In genomic region chr3:98042301-98042700, GRCm38 (mm10) we compare ENCODE assay signal across 8 mouse cellular contexts. TPM values are rescaled to one million over a fixed set of nuclear protein-coding genes. Genes with fewer than 3 reads are reported as not detected.
DNase-seq lines count a peak whose midpoint lies in the region; ATAC-seq and TF ChIP-seq lines count a peak whose summit lies in the region.

No protein-coding gene starts in this region.

- 52% methylated on average over 6 of the region's 6 CpGs for WGBS in intestine, embryonic 16.5 days
- WGBS in stomach, postnatal 0 days, result 44% methylated on average over 6 of the region's 6 CpGs

- H3K4me3 ChIP-seq in gastrocnemius, adult 2 months, result peak overlapping the region; percentile 67
- H3K4me3 ChIP-seq in testis, adult 2 months (ENCODE audit: control insufficient read depth, low read depth, low read length), result no peak overlapping the region
- no peak overlapping the region for H3K4me3 ChIP-seq in intestine, embryonic 16.5 days (ENCODE audit: low read length)
- H3K4me3 ChIP-seq in stomach, postnatal 0 days (ENCODE audit: low read depth, low read length), result peak overlapping the region; percentile 15; the same call in 1 of the 2 replicates

- peak; percentile 50 for DNase-seq in gastrocnemius, adult 2 months
- DNase-seq in gastrocnemius, adult 8-10 months (ENCODE audit: low spot score in 2 of 2), result no peak
- no peak for DNase-seq in testis, postnatal 14 days (ENCODE audit: low spot score)
- DNase-seq in stomach, postnatal 0 days (ENCODE audit: low spot score), result no peak
- no peak for DNase-seq in embryo, embryonic 10 days (ENCODE audit: low spot score)
- no peak for DNase-seq in embryo, embryonic 9.5 days (ENCODE audit: extremely low spot score)

- TF ChIP-seq EP300 in stomach, postnatal 0 days (optimal IDR thresholded peaks at IDR 0.05), result no peak

- no peaks in the 10 kb centered on the region for H3K36me3 ChIP-seq in testis, adult 2 months (ENCODE audit: control insufficient read depth, insufficient read depth, low read length)
- H3K36me3 ChIP-seq in intestine, embryonic 16.5 days (ENCODE audit: control insufficient read depth, insufficient read depth, low read length), result no peaks in the 10 kb centered on the region
- H3K36me3 ChIP-seq in stomach, postnatal 0 days (ENCODE audit: control insufficient read depth, insufficient read depth, low read length), result no peaks in the 10 kb centered on the region

- 0 out of 2 replicates have a peak overlapping the region, but pooled peaks have one; percentile 11 for H3K9ac ChIP-seq in intestine, embryonic 16.5 days (ENCODE audit: low read depth, low read length)
- 0 out of 2 replicates have a peak overlapping the region, but pooled peaks have one; percentile 31 for H3K9ac ChIP-seq in stomach, postnatal 0 days (ENCODE audit: low read length)

- no peaks in the 10 kb centered on the region for H3K9me3 ChIP-seq in intestine, embryonic 16.5 days (ENCODE audit: control insufficient read depth, low read length)
- H3K9me3 ChIP-seq in stomach, postnatal 0 days (ENCODE audit: control insufficient read depth, low read length), result no peaks in the 10 kb centered on the region

- intact Hi-C loops in gastrocnemius, adult 2 months (cut with DNase I), result loop anchor here (5.0 kb wide), 1 partner anchor 115 kb away; no protein-coding TSS in a partner anchor

- TF ChIP-seq POLR2A in testis, adult 2 months (IDR thresholded peaks at IDR 0.05; ENCODE audit: control insufficient read depth, low read depth, low read length), result no peak

- peaks cover 8% of the 10 kb centered on the region for H3K4me1 ChIP-seq in testis, adult 2 months (ENCODE audit: control insufficient read depth, insufficient read depth, low read length)
- H3K4me1 ChIP-seq in intestine, embryonic 16.5 days (ENCODE audit: control insufficient read depth, insufficient read depth, low read length), result peaks cover 60% of the 10 kb centered on the region
- peaks cover 6% of the 10 kb centered on the region; the same call in 1 of the 2 replicates for H3K4me1 ChIP-seq in stomach, postnatal 0 days (replicated peaks; ENCODE audit: control insufficient read depth, insufficient read depth)

- peak overlapping the region; percentile 87 for H3K27ac ChIP-seq in gastrocnemius, adult 2 months
- peak overlapping the region; percentile 72 for H3K27ac ChIP-seq in testis, adult 2 months (ENCODE audit: control insufficient read depth, insufficient read depth, low read depth, low read length)
- H3K27ac ChIP-seq in intestine, embryonic 16.5 days (ENCODE audit: low read length), result peak overlapping the region; percentile 60
- H3K27ac ChIP-seq in stomach, postnatal 0 days (replicated peaks), result peak overlapping the region; percentile 75

- ATAC-seq in intestine, embryonic 16.5 days, result no peak
- no peak for ATAC-seq in stomach, postnatal 0 days (ENCODE audit: low FRiP score, low TSS enrichment)

- no peak for TF ChIP-seq CTCF in gastrocnemius, adult 2 months (IDR thresholded peaks at IDR 0.05)
- no peak for TF ChIP-seq CTCF in testis, adult 2 months (IDR thresholded peaks at IDR 0.05; ENCODE audit: control insufficient read depth, insufficient read depth, insufficient replicate concordance, low read depth, low read length)
- TF ChIP-seq CTCF in stomach, postnatal 0 days (IDR thresholded peaks at IDR 0.05; ENCODE audit: low read depth), result no peak

- peak overlapping the region; percentile 21; the same call in 1 of the 2 replicates for H3K4me2 ChIP-seq in intestine, embryonic 16.5 days (ENCODE audit: low read depth, low read length)
- H3K4me2 ChIP-seq in stomach, postnatal 0 days (replicated peaks; ENCODE audit: low read depth), result peak overlapping the region; percentile 37

- no peaks in the 10 kb centered on the region for H3K27me3 ChIP-seq in testis, adult 2 months (ENCODE audit: control insufficient read depth, insufficient read depth, low read length)
- no peaks in the 10 kb centered on the region for H3K27me3 ChIP-seq in intestine, embryonic 16.5 days (replicated peaks; ENCODE audit: control insufficient read depth, insufficient read depth, low read length)
- H3K27me3 ChIP-seq in stomach, postnatal 0 days (ENCODE audit: control insufficient read depth, insufficient read depth, low read length), result no peaks in the 10 kb centered on the region

RNA-seq across cellular contexts. Expression of gene Notch2, which starts 29.0 kb away (rescaled TPM):
- total RNA-seq in gastrocnemius, adult 2 months (2021), result 10 to 100 TPM in 1 of 2 experiments, 1 to 10 TPM in 1; 8.7 to 10.3 TPM
- 1 to 10 TPM; 5.6 to 7.9 (median 6.9) TPM for total RNA-seq in gastrocnemius, adult 8-10 months (2022)
- polyA plus RNA-seq in testis, adult 2 months (2012; rRNA removed), result 4.3 and 5.2 TPM in 2 replicates
- 9.1 and 10.9 TPM in 2 replicates for polyA plus RNA-seq in intestine, embryonic 16.5 days (2015; fragmentation: Nextera tagmentation; extraction: Ambion mirVana)
- polyA plus RNA-seq in stomach, postnatal 0 days (2015; fragmentation: Nextera tagmentation; extraction: Ambion mirVana), result 10.6 TPM in 2 replicates

Comparison
In these comparisons a context has a peak if more than half of its experiments do, and no peak if none do; other contexts are left out.
1. H3K4me3 ChIP-seq: peak in gastrocnemius, adult 2 months (single experiment) and stomach, postnatal 0 days (single experiment); none in testis, adult 2 months (single experiment) and intestine, embryonic 16.5 days (single experiment).
2. Peak in every context shown above with its lines, with median percentiles within 50 percentile points of each other: H3K27ac ChIP-seq.